10 mouse cellular contexts compared by ENCODE assay signal in genomic region chr6:88904456-88904974, GRCm38 (mm10). TPM values are rescaled to one million over a fixed set of nuclear protein-coding genes. Genes with fewer than 3 reads are reported as not detected.
DNase-seq lines count a peak whose midpoint lies in the region; ATAC-seq and TF ChIP-seq lines count a peak whose summit lies in the region.
"Had no signal": no experiment of that assay in that cellular context is flagged by ENCODE, and none has a peak within 500 bp of the region (broad histone marks: within the 10 kb centered on the region; RNA-seq: fewer than 3 reads in every experiment).

No protein-coding gene starts in this region.

- DNase-seq in cerebellum, adult 9-10 months = peak; percentile 57
- no peak for DNase-seq in hindbrain, postnatal 0 days (ENCODE audit: low spot score)
- DNase-seq in right cerebral cortex, postnatal 14 days = no peak
- no peak for DNase-seq in natural killer cell, adult 2 months (ENCODE audit: low spot score in 2 of 2)
- DNase-seq: lung, adult 18-20 months had no signal

- 91% methylated on average over 4 of the region's 4 CpGs for WGBS in hindbrain, embryonic 15.5 days
- 90% methylated on average over 4 of the region's 4 CpGs for WGBS in hindbrain, postnatal 0 days
- WGBS in intestine, postnatal 0 days = 72% methylated on average over 4 of the region's 4 CpGs

- peaks cover 45% of the 10 kb centered on the region for H3K4me1 ChIP-seq in hindbrain, embryonic 15.5 days (replicated peaks)
- peaks cover 26% of the 10 kb centered on the region for H3K4me1 ChIP-seq in hindbrain, postnatal 0 days (ENCODE audit: insufficient read depth, low read length)
- H3K4me1 ChIP-seq in intestine, postnatal 0 days (replicated peaks; ENCODE audit: control insufficient read depth, insufficient read depth, low read length) = peaks cover 18% of the 10 kb centered on the region

- H3K36me3 ChIP-seq in hindbrain, embryonic 15.5 days = no peaks in the 10 kb centered on the region
- H3K36me3 ChIP-seq in hindbrain, postnatal 0 days (ENCODE audit: insufficient read depth, low read length) = no peaks in the 10 kb centered on the region
- no peaks in the 10 kb centered on the region for H3K36me3 ChIP-seq in C2C12 (ENCODE audit: control insufficient read depth, insufficient read depth)
- H3K36me3 ChIP-seq in intestine, postnatal 0 days (ENCODE audit: control insufficient read depth, insufficient read depth) = peaks cover 20% of the 10 kb centered on the region; the same call in 1 of the 2 replicates

- no peak for TF ChIP-seq CTCF in hindbrain, postnatal 0 days (IDR thresholded peaks at IDR 0.05; ENCODE audit: low read depth)
- no peak for TF ChIP-seq CTCF in C2C12 (IDR thresholded peaks at IDR 0.05; ENCODE audit: control insufficient read depth, insufficient read depth, insufficient read length)
- no peak for TF ChIP-seq CTCF in intestine, postnatal 0 days (IDR thresholded peaks at IDR 0.05; ENCODE audit: low read depth)

- H3K4me2 ChIP-seq in hindbrain, embryonic 15.5 days = peak overlapping the region; percentile 99; the same call in 1 of the 2 replicates
- no peak overlapping the region for H3K4me2 ChIP-seq in hindbrain, postnatal 0 days (ENCODE audit: low read depth, low read length)
- H3K4me2 ChIP-seq in intestine, postnatal 0 days (replicated peaks; ENCODE audit: low read depth) = no peak overlapping the region

- H3K79me2 ChIP-seq in C2C12 (ENCODE audit: control insufficient read depth, insufficient read depth) = peaks cover 39% of the 10 kb centered on the region

- H3K9ac ChIP-seq in hindbrain, embryonic 15.5 days = 0 out of 2 replicates have a peak overlapping the region, but pooled peaks have one; percentile 8
- no peak overlapping the region for H3K9ac ChIP-seq in hindbrain, postnatal 0 days (replicated peaks; ENCODE audit: low read length)
- no peak overlapping the region for H3K9ac ChIP-seq in intestine, postnatal 0 days (ENCODE audit: low read depth, low read length)

- no peak for ATAC-seq in cerebellum, adult (ENCODE audit: insufficient number of reproducible peaks, low FRiP score, low TSS enrichment)
- no peak for ATAC-seq in hindbrain, embryonic 15.5 days (ENCODE audit: low FRiP score, low read depth)
- ATAC-seq in hindbrain, postnatal 0 days = no peak
- no peak for ATAC-seq in intestine, postnatal 0 days

- no peak overlapping the region for H3K27ac ChIP-seq in hindbrain, embryonic 15.5 days (replicated peaks)
- no peak overlapping the region for H3K27ac ChIP-seq in hindbrain, postnatal 0 days
- 0 out of 2 replicates have a peak overlapping the region, but pooled peaks have one; percentile 15 for H3K27ac ChIP-seq in intestine, postnatal 0 days (ENCODE audit: low read depth, low read length)
- H3K27ac ChIP-seq: kidney, embryonic 15.5 days had no signal

- H3K4me3 ChIP-seq in hindbrain, embryonic 15.5 days = no peak overlapping the region
- no peak overlapping the region for H3K4me3 ChIP-seq in hindbrain, postnatal 0 days (ENCODE audit: low read length)
- no peak overlapping the region for H3K4me3 ChIP-seq in C2C12 (ENCODE audit: insufficient read depth, poor library complexity, severe bottlenecking)
- no peak overlapping the region for H3K4me3 ChIP-seq in intestine, postnatal 0 days (ENCODE audit: low read depth, low read length)

- H3K9me3 ChIP-seq in hindbrain, embryonic 15.5 days = no peaks in the 10 kb centered on the region
- no peaks in the 10 kb centered on the region for H3K9me3 ChIP-seq in hindbrain, postnatal 0 days (ENCODE audit: low read length)
- H3K9me3 ChIP-seq in intestine, postnatal 0 days (ENCODE audit: control insufficient read depth) = no peaks in the 10 kb centered on the region
- H3K9me3 ChIP-seq: kidney, embryonic 15.5 days had no signal

- H3K79me3 ChIP-seq in C2C12 (ENCODE audit: low read depth) = peaks cover 18% of the 10 kb centered on the region

- H3K27me3 ChIP-seq in hindbrain, embryonic 15.5 days = no peaks in the 10 kb centered on the region
- H3K27me3 ChIP-seq in hindbrain, postnatal 0 days (ENCODE audit: insufficient read depth, low read length) = no peaks in the 10 kb centered on the region
- no peaks in the 10 kb centered on the region for H3K27me3 ChIP-seq in C2C12 (ENCODE audit: control insufficient read depth, insufficient read depth, insufficient read length)
- H3K27me3 ChIP-seq in intestine, postnatal 0 days (replicated peaks; ENCODE audit: control insufficient read depth, insufficient read depth, low read length) = no peaks in the 10 kb centered on the region
- H3K27me3 ChIP-seq: kidney, embryonic 15.5 days had no signal

- no peak overlapping the region for H3ac ChIP-seq in C2C12 (ENCODE audit: control insufficient read depth, insufficient read length, low read depth)

TF ChIP-seq in C2C12, 6 proteins besides CTCF, POLR2A, EP300 and RAD21:
- TF ChIP-seq FOSL1 (IDR thresholded peaks at IDR 0.05; ENCODE audit: insufficient read depth, low read length, poor library complexity, severe bottlenecking) (peak; percentile 8), MYOD1 (IDR thresholded peaks at IDR 0.05; ENCODE audit: control insufficient read depth, insufficient read length, low read depth) (no peak), CEBPB (IDR thresholded peaks at IDR 0.05; ENCODE audit: low read depth) (no peak), USF1 (IDR thresholded peaks at IDR 0.05; ENCODE audit: low read depth) (no peak), MAX (IDR thresholded peaks at IDR 0.05) (no peak)
TF ChIP-seq in C2C12: peak in this region for 1.

RNA-seq across cellular contexts. Expression of gene Tpra1, which starts 2.5 kb away (rescaled TPM):
- 81.7 and 94.2 TPM in 2 replicates for polyA plus RNA-seq in hindbrain, embryonic 15.5 days (2015; fragmentation: Nextera tagmentation; extraction: Ambion mirVana)
- 55.2 and 88.4 TPM in 2 replicates for total RNA-seq in hindbrain, postnatal 0 days (2014; rRNA removed)
- polyA plus RNA-seq in hindbrain, postnatal 0 days (2015; fragmentation: Nextera tagmentation; extraction: Ambion mirVana) = 49.4 and 56.0 TPM in 2 replicates
- polyA plus RNA-seq in C2C12 (2012; fragmentation: generic; extraction: Trizol) = 29.1 TPM
- 81.2 and 81.6 TPM in 2 replicates for polyA plus RNA-seq in intestine, postnatal 0 days (2015; fragmentation: Nextera tagmentation; extraction: Ambion mirVana)

RNA-seq across cellular contexts. Expression of gene Mcm2, which starts 5.9 kb away (rescaled TPM):
- 34.0 and 36.2 TPM in 2 replicates for polyA plus RNA-seq in hindbrain, embryonic 15.5 days (2015; fragmentation: Nextera tagmentation; extraction: Ambion mirVana)
- 35.3 and 37.0 TPM in 2 replicates for total RNA-seq in hindbrain, postnatal 0 days (2014; rRNA removed)
- polyA plus RNA-seq in hindbrain, postnatal 0 days (2015; fragmentation: Nextera tagmentation; extraction: Ambion mirVana) = 21.7 and 23.3 TPM in 2 replicates
- 126 TPM for polyA plus RNA-seq in C2C12 (2012; fragmentation: generic; extraction: Trizol)
- 32.9 and 33.1 TPM in 2 replicates for polyA plus RNA-seq in intestine, postnatal 0 days (2015; fragmentation: Nextera tagmentation; extraction: Ambion mirVana)

RNA-seq across cellular contexts. Expression of gene Podxl2, which starts 29.7 kb away (rescaled TPM):
- 584 and 747 TPM in 2 replicates for polyA plus RNA-seq in hindbrain, embryonic 15.5 days (2015; fragmentation: Nextera tagmentation; extraction: Ambion mirVana)
- 1,247 and 1,290 TPM in 2 replicates for total RNA-seq in hindbrain, postnatal 0 days (2014; rRNA removed)
- 675 and 695 TPM in 2 replicates for polyA plus RNA-seq in hindbrain, postnatal 0 days (2015; fragmentation: Nextera tagmentation; extraction: Ambion mirVana)
- 2.8 TPM for polyA plus RNA-seq in C2C12 (2012; fragmentation: generic; extraction: Trizol)
- polyA plus RNA-seq in intestine, postnatal 0 days (2015; fragmentation: Nextera tagmentation; extraction: Ambion mirVana) = 36.3 and 39.2 TPM in 2 replicates

Comparison
In these comparisons a context has a peak if more than half of its experiments do, and no peak if none do; other contexts are left out.
1. RNA of gene Podxl2, which starts 29.7 kb away (polyA plus RNA-seq): 584 to 747 TPM in hindbrain, embryonic 15.5 days and 675 to 695 TPM in hindbrain, postnatal 0 days; 36.3 to 39.2 TPM in intestine, postnatal 0 days and 2.8 TPM in C2C12 (single experiment); every median in the first group is over 10 times any median in the second.